Mouse (Mus musculus) bone marrow macrophage, adult 2 months (primary cell): ENCODE data around the gene Meis1.

Experiments
- CTCF ChIP-seq: IDR thresholded peaks from 2 replicates; pipeline ENCODE4 v1.5.1; 2012; ENCODE audit warnings: low read depth, mild to moderate bottlenecking, low read length, moderate library complexity
- POLR2A ChIP-seq: IDR thresholded peaks from 2 replicates; pipeline ENCODE4 v1.6.1; 2012; ENCODE audit warnings: mild to moderate bottlenecking, low read depth, low read length, borderline replicate concordance

- TF ChIP-seq POLR2A, result no peak
- no peak for TF ChIP-seq CTCF
Observed at GRCm38 (mm10) chr11:18847650-18848049, 171.1 kb downstream of the Meis1 start.
